Mouse (Mus musculus): ENCODE data around the gene Fam198b. TPM values are rescaled to one million over a fixed set of nuclear protein-coding genes. Genes with fewer than 3 reads are reported as not detected.

The Fam198b gene
- 4.7 and 4.9 TPM in 2 replicates for polyA plus RNA-seq (2012; rRNA removed)

GRCm38 (mm10) chr3:79884305-79884704 lies at the start of gene Fam198b:
Gene Fam198b (plus strand): TSS chr3:79884533.

GRCm38 (mm10) chr3:79852654-79853166 lies 31.6 kb upstream of the Fam198b start, which contains the start of gene Tmem144:
Gene Tmem144 (minus strand): TSS chr3:79852773.

Other genes starting within 250 kb of the Fam198b start
- not detected in 2 replicates for gene Rxfp1, start 146.7 kb upstream of the Fam198b start, polyA plus RNA-seq (2012; rRNA removed)
- 1.1 and 1.5 TPM in 2 replicates for gene Tmem144, start 31.8 kb upstream of the Fam198b start, polyA plus RNA-seq (2012; rRNA removed)

Data from colon, adult 2 months (tissue).